Mouse (Mus musculus) thymus, postnatal 4 days (tissue): Measurements from ENCODE around the gene Mcm10.
"Not testable (repeated sequence)": the region's sequence is repeated elsewhere in the genome, so short reads cannot be mapped to it uniquely, and the experiment has no call there.

ENCODE experiments used
- DNase-seq: peaks from one replicate; pipeline ENCODE4 v3.0.0; 2021

Gene Mcm10

DNA sequence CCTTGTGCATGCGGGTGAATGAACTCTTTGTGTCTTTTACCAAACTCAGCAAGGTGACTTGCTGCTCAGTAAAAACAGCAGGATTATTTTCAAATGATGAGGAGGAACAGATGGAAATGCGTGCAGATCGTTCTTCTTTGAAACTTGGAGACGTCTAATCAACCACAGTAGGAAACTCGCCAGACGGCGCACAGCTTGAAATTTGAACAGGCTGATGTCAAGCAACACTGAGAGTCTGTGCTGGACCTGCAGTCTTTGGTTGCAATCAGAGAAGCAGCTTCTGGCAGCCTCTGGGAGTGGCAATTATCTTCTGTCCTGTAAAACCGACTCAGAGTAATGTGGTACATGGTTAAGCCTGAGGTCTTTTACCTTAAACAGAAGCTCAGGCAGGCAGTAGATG is 34.5 kb downstream of the Mcm10 start:
- DNase-seq = no peak

GRCm38 (mm10) chr2:4975807-4976206 is 36.8 kb downstream of the Mcm10 start, which contains the start of gene Ucma:
Gene Ucma, plus strand, starts transcription at chr2:4976122.
- no peak for DNase-seq

- DNase-seq = no peak
Measured at GRCm38 (mm10) chr2:4969083-4969482, 43.5 kb downstream of the Mcm10 start.

- DNase-seq = no peak
Measured at GRCm38 (mm10) chr2:4967806-4968205, 44.8 kb downstream of the Mcm10 start.

DNA sequence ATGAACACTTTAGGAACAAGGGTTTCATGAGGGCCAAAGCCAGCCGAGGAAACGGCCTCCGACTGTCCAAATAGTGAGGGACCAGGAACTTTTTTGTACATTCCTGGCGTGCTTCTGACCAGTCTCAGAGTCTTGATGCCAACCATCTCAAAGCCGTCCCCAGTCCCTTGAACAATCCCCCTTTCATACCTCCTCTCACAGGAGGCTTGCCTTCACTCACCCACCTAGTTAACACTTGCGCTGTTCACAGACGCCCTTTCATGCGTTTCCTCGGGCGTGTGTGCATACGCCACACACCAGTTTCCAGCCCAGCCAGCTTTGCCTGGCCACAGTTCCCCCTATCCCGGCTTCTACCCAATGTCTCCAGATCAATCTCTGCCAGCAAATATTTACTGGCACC is 54.6 kb downstream of the Mcm10 start:
- DNase-seq = no peak

- no peak for DNase-seq
Measured at GRCm38 (mm10) chr2:4954216-4954760, 58.3 kb downstream of the Mcm10 start.

GRCm38 (mm10) chr2:4950986-4951385 is 61.6 kb downstream of the Mcm10 start:
- no peak for DNase-seq

DNA sequence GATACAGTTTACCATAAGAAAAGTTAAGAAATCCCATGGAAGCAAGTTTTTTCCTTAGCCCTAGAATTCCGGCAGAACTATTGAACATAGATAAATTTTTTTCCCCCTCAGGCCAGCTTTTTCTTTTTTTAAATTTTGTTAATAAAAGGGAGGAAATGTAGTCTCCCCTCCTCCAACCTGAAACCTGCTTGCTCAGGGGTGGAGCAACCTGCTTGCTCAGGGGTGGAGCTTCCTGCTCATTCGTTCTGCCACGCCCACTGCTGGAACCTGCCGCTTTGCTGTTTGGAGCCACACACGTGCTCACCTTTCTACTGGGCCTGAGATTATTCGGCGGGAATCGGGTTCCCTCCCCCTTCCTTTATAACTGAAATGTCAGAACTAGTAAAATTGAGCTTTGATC is 62.9 kb downstream of the Mcm10 start:
- DNase-seq = not testable (repeated sequence)

DNA sequence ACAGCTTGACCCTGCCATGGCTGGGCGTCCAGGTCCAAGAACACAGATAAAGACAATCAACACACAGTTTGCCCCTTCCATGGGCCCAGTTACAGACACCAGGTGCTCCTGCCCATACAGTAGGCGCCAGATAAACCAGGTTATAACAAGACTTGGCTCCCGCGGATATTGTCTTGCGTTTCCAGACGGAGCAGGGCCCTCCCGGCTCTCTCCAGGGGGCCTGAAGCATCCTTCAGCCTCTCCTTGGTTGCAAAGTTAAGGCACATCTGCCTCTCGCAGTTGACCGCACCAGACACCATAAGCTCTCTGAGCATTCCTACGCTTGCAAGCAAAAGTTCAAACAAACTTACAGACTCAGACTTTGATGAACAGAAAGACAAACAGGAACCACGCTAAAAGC is 71.7 kb downstream of the Mcm10 start:
- DNase-seq = no peak
